Mouse (Mus musculus) left cerebral cortex, adult 2 months (tissue): ENCODE measurements at regions not wholly inside any gene's neighbourhood (a gene's known extent, or its start where the extent isn't known, plus 50 kb on each side); places are given as distances from the start of the nearest gene placed in this dataset.

Experiments used
- DNase-seq, 2 experiments: peaks; one replicate each; pipeline ENCODE4 v3.0.0; 2021 to 2022; ENCODE audit warnings: low spot score in 2 of 2, mixed read lengths in 1 of 2; ENCODE audit errors: extremely low spot score in 1 of 2
- H3K27ac ChIP-seq: fragments of 200-600 bp; 2 replicates; pipeline ENCODE4 v1.8.1; 2022
- H3K4me3 ChIP-seq: fragments of 200-600 bp; 2 replicates; pipeline ENCODE4 v1.8.1; 2022
- CTCF ChIP-seq: fragments of 200-600 bp; IDR thresholded peaks from 2 replicates; pipeline ENCODE4 v1.8.1; 2022; ENCODE audit warnings: antibody characterized with exemption, mild to moderate bottlenecking, moderate library complexity
- intact Hi-C: fragments of 180-260 bp; cut with DNase I; formaldehyde crosslinking; loops from one replicate; pipeline ENCODE4 v1.15.1; 2025

GRCm38 (mm10) chr4:127747876-127748275 lies 222.9 kb downstream of the CK137956 start:
- no peak overlapping the region for H3K27ac ChIP-seq
- no peak overlapping the region for H3K4me3 ChIP-seq
- intact Hi-C loops: loop anchor here (5.0 kb wide), 1 partner anchor 159 kb away; no protein-coding TSS in a partner anchor
- TF ChIP-seq CTCF: no peak
- DNase-seq: no peak

GRCm38 (mm10) chr4:127736781-127737180 lies 234.0 kb downstream of the CK137956 start:
- peak; percentile 17 to 23 for DNase-seq
- Histone ChIP-seq H3K4me3 (no peak overlapping the region), H3K27ac (0 out of 2 replicates have a peak overlapping the region, but pooled peaks have one; percentile 9)
- TF ChIP-seq CTCF: no peak
- intact Hi-C loops: no loop called here

GRCm38 (mm10) chr4:127736151-127736550 lies 234.6 kb downstream of the CK137956 start:
- Histone ChIP-seq H3K27ac (no peak overlapping the region), H3K4me3 (no peak overlapping the region)
- intact Hi-C loops: no loop called here
- TF ChIP-seq CTCF: no peak
- no peak for DNase-seq

GRCm38 (mm10) chr4:127734641-127735040 lies 236.1 kb downstream of the CK137956 start:
- Histone ChIP-seq H3K4me3 (no peak overlapping the region), H3K27ac (no peak overlapping the region)
- no peak for TF ChIP-seq CTCF
- DNase-seq: no peak
- intact Hi-C loops: no loop called here

GRCm38 (mm10) chr4:127718661-127719060 lies 252.1 kb downstream of the CK137956 start:
- intact Hi-C loops: no loop called here
- no peak overlapping the region for H3K27ac ChIP-seq
- TF ChIP-seq CTCF: no peak
- H3K4me3 ChIP-seq: no peak overlapping the region
- DNase-seq: no peak

GRCm38 (mm10) chr4:127712274-127712673 lies 258.5 kb downstream of the CK137956 start:
- no peak for DNase-seq
- Histone ChIP-seq H3K4me3 (no peak overlapping the region), H3K27ac (no peak overlapping the region)
- intact Hi-C loops: no loop called here
- no peak for TF ChIP-seq CTCF

GRCm38 (mm10) chr4:127710816-127711215 lies 259.9 kb downstream of the CK137956 start:
- H3K4me3 ChIP-seq: no peak overlapping the region
- no peak for DNase-seq
- intact Hi-C loops: no loop called here

GRCm38 (mm10) chr4:127709746-127710145 lies 261.0 kb downstream of the CK137956 start:
- Histone ChIP-seq H3K27ac (no peak overlapping the region), H3K4me3 (no peak overlapping the region)
- intact Hi-C loops: loop anchor here (2.0 to 10.0 kb wide), 4 partner anchors 101 to 375 kb away; no protein-coding TSS in a partner anchor
- TF ChIP-seq CTCF: no peak
- DNase-seq: no peak

More at GRCm38 (mm10) chr4:127710816-127711215, 259.9 kb downstream of the CK137956 start:
- TF ChIP-seq CTCF: no peak; the same call in 1 of the 2 replicates
- H3K27ac ChIP-seq: no peak overlapping the region

- Histone ChIP-seq H3K4me3 (no peak overlapping the region), H3K27ac (peak overlapping the region; percentile 56)
- DNase-seq: peak; percentile 25 to 59
- TF ChIP-seq CTCF: no peak
- intact Hi-C loops: loop anchor here (1.0 to 10.0 kb wide), 5 partner anchors 68 to 377 kb away; no protein-coding TSS in a partner anchor
Observed at GRCm38 (mm10) chr4:127708186-127708585, 262.6 kb downstream of the CK137956 start.

- H3K4me3 ChIP-seq: no peak overlapping the region
- intact Hi-C loops: loop anchor here (10.0 kb wide), 1 partner anchor 378 kb away; no protein-coding TSS in a partner anchor
- no peak for TF ChIP-seq CTCF
- H3K27ac ChIP-seq: peak overlapping the region; percentile 70; the same call in 1 of the 2 replicates
- no peak for DNase-seq
Observed at GRCm38 (mm10) chr4:127707126-127707525, 263.6 kb downstream of the CK137956 start.

GRCm38 (mm10) chr4:127701651-127702050 lies 269.1 kb downstream of the CK137956 start:
- Histone ChIP-seq H3K27ac (no peak overlapping the region), H3K4me3 (no peak overlapping the region)
- intact Hi-C loops: loop anchor here (10.0 kb wide), 1 partner anchor 383 kb away; no protein-coding TSS in a partner anchor
- TF ChIP-seq CTCF: no peak
- DNase-seq: no peak

GRCm38 (mm10) chr4:127689986-127690385 lies 280.8 kb downstream of the CK137956 start:
- no peak overlapping the region for H3K4me3 ChIP-seq
- no peak for DNase-seq
- TF ChIP-seq CTCF: no peak
- no peak overlapping the region for H3K27ac ChIP-seq
- intact Hi-C loops: loop anchor here (5.0 kb wide), 2 partner anchors 88 to 153 kb away; no protein-coding TSS in a partner anchor

- no peak overlapping the region for H3K4me3 ChIP-seq
- TF ChIP-seq CTCF: no peak
- DNase-seq: no peak
- intact Hi-C loops: loop anchor here (5.0 kb wide), 1 partner anchor 148 kb away; no protein-coding TSS in a partner anchor
- peak overlapping the region; percentile 44 for H3K27ac ChIP-seq
Observed at GRCm38 (mm10) chr4:127685021-127685420, 285.7 kb downstream of the CK137956 start.
